Mouse (Mus musculus) stomach, postnatal 0 days (tissue): ENCODE measurements at regions not wholly inside any gene's neighbourhood (a gene's known extent, or its start where the extent isn't known, plus 50 kb on each side); places are given as distances from the start of the nearest gene placed in this dataset.

ENCODE experiments used
- ATAC-seq: fragments of 200-750 bp; cut with Nextera tagmentation; 2 replicates; pipeline ENCODE4 v1.8.0; 2017; ENCODE audit not compliant: low FRiP score, low TSS enrichment
- DNase-seq: peaks from one replicate; pipeline ENCODE4 v3.0.0-alpha.2; 2016; ENCODE audit warnings: low spot score
- H3K27ac ChIP-seq: fragments of 300-500 bp; sonication (generic); replicated peaks from 2 replicates; pipeline ENCODE4 v1.5.1; 2014; ENCODE audit warnings: mild to moderate bottlenecking, control low read depth
- H3K27me3 ChIP-seq: fragments of 300-500 bp; sonication (generic); 2 replicates; pipeline ENCODE4 v1.6.1; 2014; ENCODE audit warnings: low read length; ENCODE audit not compliant: control insufficient read depth, insufficient read depth
- H3K36me3 ChIP-seq: fragments of 300-500 bp; sonication (generic); 2 replicates; pipeline ENCODE4 v1.6.1; 2014; ENCODE audit warnings: low read length, mixed read lengths; ENCODE audit not compliant: control insufficient read depth, insufficient read depth
- H3K4me1 ChIP-seq: fragments of 300-500 bp; sonication (generic); replicated peaks from 2 replicates; pipeline ENCODE4 v1.6.1; 2014; ENCODE audit warnings: antibody characterized with exemption; ENCODE audit not compliant: control insufficient read depth, insufficient read depth
- H3K4me2 ChIP-seq: fragments of 300-500 bp; sonication (generic); replicated peaks from 2 replicates; pipeline ENCODE4 v1.6.1; 2014; ENCODE audit warnings: low read depth, mild to moderate bottlenecking, control low read depth, moderate library complexity
- H3K4me3 ChIP-seq: fragments of 300-500 bp; sonication (generic); 2 replicates; pipeline ENCODE4 v1.5.1; 2014; ENCODE audit warnings: low read depth, low read length, control low read depth
- H3K9ac ChIP-seq: fragments of 300-500 bp; sonication (generic); 2 replicates; pipeline ENCODE4 v1.6.1; 2014; ENCODE audit warnings: mild to moderate bottlenecking, low read length, control low read depth, mixed read lengths
- H3K9me3 ChIP-seq: fragments of 300-500 bp; sonication (generic); 2 replicates; pipeline ENCODE4 v1.6.1; 2016; ENCODE audit warnings: low read length; ENCODE audit not compliant: control insufficient read depth
- CTCF ChIP-seq: IDR thresholded peaks from 2 replicates; pipeline ENCODE4 v1.5.1; 2016; ENCODE audit warnings: antibody characterized with exemption, low read depth, mild to moderate bottlenecking, moderate library complexity
- EP300 ChIP-seq: optimal IDR thresholded peaks from 2 replicates; pipeline ENCODE3; 2016; ENCODE audit warnings: antibody characterized with exemption
- WGBS: fragments of 180-500 bp; shearing (Covaris S2); extraction: QIAGEN DNeasy Blood & Tissue Kit; methylation state at CpG from one replicate; pipeline ENCODE4 v1.1.7; 2014; 5-methylcytosine and 5-hydroxymethylcytosine counted together

DNA sequence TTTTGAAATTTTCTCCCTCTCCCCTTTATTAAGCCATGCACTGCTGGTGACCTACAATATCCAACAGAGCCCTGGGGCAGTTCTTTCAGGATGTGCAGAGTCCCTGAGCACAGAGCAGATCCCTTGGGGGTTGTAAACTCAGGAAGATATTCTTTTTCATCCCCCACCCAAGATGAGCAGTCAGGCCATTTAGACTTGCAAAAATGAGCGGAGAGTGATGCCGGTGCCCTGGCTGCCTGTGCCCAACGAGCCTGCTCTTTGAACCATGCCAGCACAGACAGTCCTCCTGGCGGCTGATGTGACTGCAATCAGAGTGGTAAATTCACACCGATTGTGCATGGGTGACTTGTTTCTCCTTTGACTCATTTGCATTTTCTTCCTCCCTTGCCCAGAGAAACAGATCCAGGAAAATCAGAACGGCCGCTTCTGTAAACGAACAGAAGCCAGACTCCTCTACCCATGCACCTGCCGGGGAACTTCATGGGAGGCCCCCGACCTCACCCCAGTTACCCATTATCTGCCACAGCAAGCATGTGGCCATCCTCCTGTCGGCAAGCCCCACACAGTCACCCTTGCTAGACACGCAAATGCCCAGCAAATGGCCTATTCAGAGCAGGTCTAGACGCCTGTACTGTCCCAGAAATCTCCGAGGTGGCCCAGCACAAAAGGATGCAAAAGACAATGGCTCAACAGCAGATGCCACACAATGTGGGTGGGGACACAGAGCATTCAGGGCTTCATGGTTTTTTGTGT is 92.4 kb downstream of the Gm815 start:
- Histone ChIP-seq H3K4me3 (no peak overlapping the region), H3K9me3 (no peaks in the 10 kb centered on the region), H3K4me1 (no peaks in the 10 kb centered on the region), H3K27me3 (no peaks in the 10 kb centered on the region), H3K27ac (no peak overlapping the region), H3K4me2 (no peak overlapping the region), H3K9ac (no peak overlapping the region), H3K36me3 (no peaks in the 10 kb centered on the region)
- DNase-seq: no peak
- TF ChIP-seq EP300 (no peak), CTCF (no peak)
- no peak for ATAC-seq
- WGBS: 60% methylated on average over 14 of the region's 14 CpGs

DNA sequence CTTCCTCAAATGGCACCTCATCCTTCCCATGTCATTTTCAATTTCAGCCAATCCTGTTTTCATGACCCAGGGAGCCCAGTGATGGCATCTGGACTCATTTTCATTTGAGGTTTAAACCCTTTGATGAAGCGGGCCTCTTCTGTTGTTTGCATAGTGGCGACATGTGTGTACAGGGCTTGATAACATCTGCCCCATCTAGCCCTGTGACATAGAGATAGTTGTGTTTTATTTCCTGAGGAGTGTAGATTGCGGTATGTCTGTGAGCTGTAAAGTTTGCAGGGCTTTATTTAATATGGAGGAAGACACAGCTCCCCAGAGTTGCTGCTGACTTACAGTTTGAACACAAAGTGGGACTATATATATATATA is 92.9 kb downstream of the Gm815 start:
- ATAC-seq: no peak
- H3K9me3 ChIP-seq: no peaks in the 10 kb centered on the region
- WGBS: 60% methylated on average over 3 of the region's 3 CpGs
- H3K4me3 ChIP-seq: no peak overlapping the region
- H3K27me3 ChIP-seq: no peaks in the 10 kb centered on the region
- no peak overlapping the region for H3K9ac ChIP-seq
- TF ChIP-seq CTCF (no peak), EP300 (no peak)
- DNase-seq: no peak
- H3K36me3 ChIP-seq: no peaks in the 10 kb centered on the region
- H3K27ac ChIP-seq: no peak overlapping the region
- H3K4me2 ChIP-seq: no peak overlapping the region
- no peaks in the 10 kb centered on the region for H3K4me1 ChIP-seq

DNA sequence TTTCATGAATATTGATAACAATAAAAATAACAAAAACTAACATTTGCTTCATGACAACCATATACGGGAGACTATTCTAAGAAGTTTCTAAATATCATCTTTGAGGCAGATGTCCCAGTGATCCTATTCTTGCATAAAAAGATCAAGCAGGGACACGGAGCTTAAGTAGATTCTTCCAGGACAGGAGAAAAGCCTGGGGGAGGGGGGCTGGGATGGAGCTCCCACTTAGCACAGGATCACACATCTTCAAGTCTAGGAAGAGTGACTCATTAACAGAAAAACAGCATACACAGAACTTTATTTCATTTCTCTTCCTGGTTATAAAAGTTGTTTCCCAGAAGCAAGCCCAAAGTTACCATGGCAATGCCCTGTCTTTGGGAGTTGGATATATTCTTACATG is 93.6 kb downstream of the Gm815 start:
- H3K4me2 ChIP-seq: no peak overlapping the region
- no peaks in the 10 kb centered on the region for H3K9me3 ChIP-seq
- DNase-seq (no peak), ATAC-seq (no peak)
- H3K9ac ChIP-seq: no peak overlapping the region
- no peaks in the 10 kb centered on the region for H3K4me1 ChIP-seq
- H3K4me3 ChIP-seq: no peak overlapping the region
- H3K27ac ChIP-seq: no peak overlapping the region
- no peaks in the 10 kb centered on the region for H3K27me3 ChIP-seq
- 70% methylated on average over 2 of the region's 2 CpGs for WGBS
- H3K36me3 ChIP-seq: no peaks in the 10 kb centered on the region
- TF ChIP-seq EP300 (no peak), CTCF (no peak)

DNA sequence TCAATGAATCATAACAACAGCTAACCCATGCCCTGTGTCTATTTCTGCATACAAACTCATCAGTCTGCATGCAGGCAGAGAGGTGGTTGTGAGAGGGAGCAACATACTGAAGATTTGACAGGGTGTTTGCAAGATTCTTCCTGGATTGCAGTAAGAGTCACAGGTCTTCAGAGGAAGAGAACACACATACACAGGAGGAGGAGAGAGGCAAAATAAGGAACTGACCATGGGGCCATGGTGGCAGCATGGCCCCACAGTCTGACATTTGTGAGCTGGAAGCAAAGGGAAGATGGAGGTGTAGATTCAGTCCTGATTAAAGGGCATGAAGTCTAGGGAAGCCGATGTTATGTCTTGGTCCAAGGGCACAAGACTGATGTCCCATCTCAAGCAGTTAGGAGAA is 101.0 kb downstream of the Gm815 start:
- TF ChIP-seq CTCF (no peak), EP300 (no peak)
- Histone ChIP-seq H3K4me3 (no peak overlapping the region), H3K9me3 (no peaks in the 10 kb centered on the region), H3K36me3 (no peaks in the 10 kb centered on the region), H3K9ac (no peak overlapping the region), H3K27ac (no peak overlapping the region), H3K4me1 (no peaks in the 10 kb centered on the region), H3K4me2 (no peak overlapping the region), H3K27me3 (no peaks in the 10 kb centered on the region)
- ATAC-seq (no peak), DNase-seq (no peak)
- WGBS: 83% methylated on average over 1 of the region's 1 CpGs

DNA sequence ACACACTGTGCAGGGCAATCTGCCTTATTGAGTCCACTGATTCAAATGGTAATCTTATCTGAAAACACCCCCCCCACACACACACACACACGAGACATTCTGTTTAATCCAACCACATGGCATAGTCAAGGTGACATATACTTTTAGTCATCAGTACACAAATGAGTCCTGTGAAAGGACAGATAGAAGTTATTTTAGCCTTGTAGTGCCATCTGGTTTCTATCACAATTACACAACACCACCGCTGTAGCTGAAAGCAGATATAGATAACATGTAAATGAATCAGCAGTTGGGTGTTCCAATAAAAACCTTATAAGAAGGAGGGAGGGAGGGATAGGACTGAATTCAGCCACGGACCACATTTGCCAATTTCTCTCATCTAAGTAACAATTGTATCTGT is 101.5 kb downstream of the Gm815 start:
- Histone ChIP-seq H3K27ac (no peak overlapping the region), H3K36me3 (no peaks in the 10 kb centered on the region), H3K9ac (no peak overlapping the region), H3K9me3 (no peaks in the 10 kb centered on the region), H3K27me3 (no peaks in the 10 kb centered on the region), H3K4me2 (no peak overlapping the region), H3K4me1 (no peaks in the 10 kb centered on the region), H3K4me3 (no peak overlapping the region)
- DNase-seq (no peak), ATAC-seq (no peak)
- no peak for TF ChIP-seq CTCF
- no peak for TF ChIP-seq EP300
- 46% methylated on average over 3 of the region's 3 CpGs for WGBS

DNA sequence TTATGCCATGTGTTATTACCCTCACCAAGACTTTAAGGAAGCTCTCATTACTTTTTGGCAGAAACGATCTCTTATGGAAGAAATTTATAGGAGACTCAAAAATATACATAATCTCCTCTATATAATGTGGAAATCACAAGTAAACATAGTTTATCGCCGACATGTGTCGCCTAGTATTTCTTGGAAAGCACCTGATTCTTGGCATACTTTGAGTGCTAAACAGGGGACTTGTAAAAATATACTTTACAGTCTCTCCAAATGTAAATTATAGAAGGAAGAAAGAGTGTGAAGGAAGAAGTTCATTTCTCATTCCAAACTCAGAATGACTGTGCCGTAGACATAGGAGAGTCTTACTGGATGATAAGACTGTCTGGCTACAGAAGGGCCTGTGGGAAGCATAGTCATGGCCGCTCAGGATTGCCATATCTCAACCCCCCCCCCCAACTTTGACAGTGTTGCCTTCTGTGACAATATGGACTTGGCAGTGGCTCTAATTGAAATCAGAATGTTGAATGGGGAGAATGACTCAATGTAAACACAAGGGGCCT is 102.3 kb downstream of the Gm815 start:
- WGBS: 75% methylated on average over 6 of the region's 6 CpGs
- H3K4me3 ChIP-seq: no peak overlapping the region
- H3K36me3 ChIP-seq: no peaks in the 10 kb centered on the region
- H3K9me3 ChIP-seq: no peaks in the 10 kb centered on the region
- no peak for DNase-seq
- TF ChIP-seq CTCF: no peak
- no peaks in the 10 kb centered on the region for H3K27me3 ChIP-seq
- no peaks in the 10 kb centered on the region for H3K4me1 ChIP-seq
- no peak overlapping the region for H3K27ac ChIP-seq
- no peak for ATAC-seq
- no peak overlapping the region for H3K9ac ChIP-seq
- H3K4me2 ChIP-seq: no peak overlapping the region
